Mouse (Mus musculus): ENCODE measurements around the gene Rilpl1.

DNA sequence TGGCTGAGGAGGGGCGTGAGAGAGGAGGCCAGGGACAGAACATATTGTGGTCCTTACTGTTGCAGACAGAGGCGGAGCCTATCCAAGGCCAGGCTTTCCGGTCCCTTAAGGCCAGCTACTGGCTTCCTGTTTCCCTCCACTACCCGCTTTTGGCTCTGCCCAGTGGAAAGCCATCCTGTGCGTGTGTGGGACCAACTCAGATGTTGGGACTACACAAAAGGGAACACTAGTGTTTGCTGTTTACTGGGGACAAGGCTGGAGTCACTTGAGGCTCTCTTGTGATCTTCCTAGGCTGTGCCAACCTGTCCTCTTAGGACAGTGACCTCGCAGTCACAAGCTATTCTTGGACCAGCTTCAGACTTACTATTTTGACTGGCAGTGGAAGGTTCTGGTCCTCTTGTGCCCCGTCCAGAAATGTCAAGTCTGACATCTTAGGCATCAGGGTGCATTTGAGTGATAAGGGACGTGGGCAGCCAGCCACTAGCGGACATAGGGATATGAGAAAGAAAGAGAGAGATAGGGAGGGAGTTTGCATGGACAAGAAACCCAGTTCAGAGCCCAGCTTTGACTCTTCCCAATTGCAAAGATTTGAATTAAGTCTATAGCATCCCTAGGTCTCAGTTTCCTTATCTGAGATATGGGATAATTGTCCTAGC, 32.8 kb downstream of the Rilpl1 start:
- TF ChIP-seq CTCF (IDR thresholded peaks at IDR 0.05; ENCODE audit: control insufficient read depth, insufficient read depth, insufficient replicate concordance, low read depth, low read length) (no peak), POLR2A (IDR thresholded peaks at IDR 0.05; ENCODE audit: control insufficient read depth, low read depth, low read length) (no peak)

All from testis, adult 2 months (tissue).